Mouse (Mus musculus) heart, postnatal 0 days (tissue): ENCODE measurements around the gene Lrrc20.

ENCODE experiments used
- CTCF ChIP-seq: IDR thresholded peaks from 2 replicates; pipeline ENCODE4 v1.5.1; 2016; ENCODE audit warnings: antibody characterized with exemption, control low read depth, low read depth
- EP300 ChIP-seq: IDR thresholded peaks from 2 replicates; pipeline ENCODE4 v1.6.1; 2016; ENCODE audit warnings: antibody characterized with exemption, low read depth

GRCm38 (mm10) chr10:61544127-61544862, 68.7 kb downstream of the Lrrc20 start:
- TF ChIP-seq EP300 (no peak), CTCF (no peak)
